Comparison of ENCODE assay signal across 13 mouse cellular contexts in genomic region chr10:23711416-23712171, GRCm38 (mm10).
DNase-seq lines count a peak whose midpoint lies in the region; ATAC-seq and TF ChIP-seq lines count a peak whose summit lies in the region.
"Had no signal": no experiment of that assay in that cellular context is flagged by ENCODE, and none has a peak within 500 bp of the region (broad histone marks: within the 10 kb centered on the region; RNA-seq: fewer than 3 reads in every experiment).

No protein-coding gene starts in this region.

- TF ChIP-seq EP300 in lung, postnatal 0 days (IDR thresholded peaks at IDR 0.05) = no peak

- no peaks in the 10 kb centered on the region for H3K27me3 ChIP-seq in lung, embryonic 14.5 days (ENCODE audit: insufficient read depth, low read length)
- H3K27me3 ChIP-seq in limb, embryonic 11.5 days (ENCODE audit: control insufficient read depth, insufficient read depth, low read length) = no peaks in the 10 kb centered on the region
- H3K27me3 ChIP-seq in stomach, embryonic 16.5 days (ENCODE audit: control insufficient read depth, insufficient read depth, low read length) = no peaks in the 10 kb centered on the region
- no peaks in the 10 kb centered on the region for H3K27me3 ChIP-seq in lung, postnatal 0 days (replicated peaks; ENCODE audit: insufficient read depth, low read length)

- no peak for TF ChIP-seq POLR2A in lung, adult 2 months (IDR thresholded peaks at IDR 0.05; ENCODE audit: borderline replicate concordance, extremely low read depth, low read depth, low read length)

- 27% methylated on average over 6 of the region's 6 CpGs for WGBS in lung, embryonic 14.5 days
- WGBS in lung, adult 2 months = 42% methylated on average over 6 of the region's 6 CpGs
- 15% methylated on average over 6 of the region's 6 CpGs for WGBS in limb, embryonic 11.5 days
- 32% methylated on average over 6 of the region's 6 CpGs for WGBS in stomach, embryonic 16.5 days
- WGBS in lung, postnatal 0 days = 29% methylated on average over 6 of the region's 6 CpGs

- ATAC-seq in lung, embryonic 14.5 days (ENCODE audit: insufficient read depth) = peak; percentile 38; the same call in 1 of the 2 replicates
- ATAC-seq in limb, embryonic 11.5 days (ENCODE audit: insufficient number of reproducible peaks, low FRiP score, low TSS enrichment, low read depth) = 0 out of 2 replicates have a peak, but pooled peaks have one; percentile 58
- ATAC-seq in stomach, embryonic 16.5 days (ENCODE audit: insufficient read depth, low FRiP score) = no peak
- no peak for ATAC-seq in lung, postnatal 0 days
- ATAC-seq: activated CD4-positive, CD25-positive, alpha-beta regulatory T cell, adult 4 months; forebrain, postnatal 0 days had no signal

- H3K4me1 ChIP-seq in lung, embryonic 14.5 days (ENCODE audit: insufficient read depth) = peaks cover 5% of the 10 kb centered on the region
- no peaks in the 10 kb centered on the region for H3K4me1 ChIP-seq in lung, adult 2 months (ENCODE audit: control insufficient read depth, insufficient read depth, low read length)
- peaks cover 16% of the 10 kb centered on the region; the same call in 1 of the 2 replicates for H3K4me1 ChIP-seq in limb, embryonic 11.5 days (ENCODE audit: control insufficient read depth, insufficient read depth, low read length)
- H3K4me1 ChIP-seq in stomach, embryonic 16.5 days (ENCODE audit: control insufficient read depth, insufficient read depth, low read length) = peaks cover 13% of the 10 kb centered on the region
- no peaks in the 10 kb centered on the region for H3K4me1 ChIP-seq in lung, postnatal 0 days (ENCODE audit: insufficient read depth, low read depth, low read length)
- H3K4me1 ChIP-seq: heart, embryonic 10.5 days had no signal

- H3K9ac ChIP-seq in lung, embryonic 14.5 days = no peak overlapping the region
- H3K9ac ChIP-seq in limb, embryonic 11.5 days (ENCODE audit: low read length) = no peak overlapping the region
- no peak overlapping the region for H3K9ac ChIP-seq in stomach, embryonic 16.5 days (ENCODE audit: low read length)
- H3K9ac ChIP-seq in lung, postnatal 0 days (replicated peaks; ENCODE audit: low read depth) = no peak overlapping the region
- H3K9ac ChIP-seq: forebrain, postnatal 0 days had no signal

- no peak overlapping the region for H3K4me3 ChIP-seq in lung, embryonic 14.5 days (ENCODE audit: low read depth, low read length)
- H3K4me3 ChIP-seq in lung, adult 2 months (replicated peaks; ENCODE audit: extremely low read depth, low read depth, low read length) = no peak overlapping the region
- no peak overlapping the region for H3K4me3 ChIP-seq in limb, embryonic 11.5 days (ENCODE audit: low read depth, low read length)
- no peak overlapping the region for H3K4me3 ChIP-seq in stomach, embryonic 16.5 days (replicated peaks; ENCODE audit: low read length)
- H3K4me3 ChIP-seq in lung, postnatal 0 days (ENCODE audit: low read depth, low read length) = no peak overlapping the region
- H3K4me3 ChIP-seq: heart, embryonic 10.5 days had no signal

- 0 out of 2 replicates have a peak overlapping the region, but pooled peaks have one; percentile 4 for H3K4me2 ChIP-seq in lung, embryonic 14.5 days
- no peak overlapping the region; the same call in 1 of the 2 replicates for H3K4me2 ChIP-seq in limb, embryonic 11.5 days (ENCODE audit: low read depth, severe bottlenecking)
- peak overlapping the region; percentile 2; the same call in 1 of the 2 replicates for H3K4me2 ChIP-seq in stomach, embryonic 16.5 days (ENCODE audit: low read depth, low read length)
- H3K4me2 ChIP-seq in lung, postnatal 0 days (replicated peaks; ENCODE audit: low read depth, low read length) = no peak overlapping the region

- peak; percentile 8 to 24 for DNase-seq in cerebellum, postnatal 14 days
- no peak for DNase-seq in cerebellum, adult 18-20 months
- peak; percentile 19 for DNase-seq in lung, embryonic 14.5 days
- no peak for DNase-seq in lung, adult 2 months
- peak; percentile 55 for DNase-seq in limb, embryonic 11.5 days (ENCODE audit: low spot score)
- DNase-seq in left cerebral cortex, adult 18-20 months (ENCODE audit: low spot score in 2 of 2) = no peak
- no peak for DNase-seq in lung, postnatal 0 days (ENCODE audit: low spot score)
- DNase-seq: forebrain, postnatal 0 days; kidney, postnatal 10 days; lung, postnatal 14 days had no signal

- H3K9me3 ChIP-seq in lung, embryonic 14.5 days (ENCODE audit: low read depth, low read length) = no peaks in the 10 kb centered on the region
- no peaks in the 10 kb centered on the region for H3K9me3 ChIP-seq in limb, embryonic 11.5 days (ENCODE audit: control insufficient read depth, low read length)
- H3K9me3 ChIP-seq in stomach, embryonic 16.5 days (replicated peaks; ENCODE audit: control insufficient read depth, low read length) = 0 out of 2 replicates have a peak, but pooled peaks cover 3% of the 10 kb centered on the region
- H3K9me3 ChIP-seq in lung, postnatal 0 days (ENCODE audit: low read length) = no peaks in the 10 kb centered on the region
- H3K9me3 ChIP-seq: heart, embryonic 10.5 days had no signal

- no peak for TF ChIP-seq CTCF in lung, embryonic 14.5 days (IDR thresholded peaks at IDR 0.05; ENCODE audit: low read depth)
- no peak for TF ChIP-seq CTCF in lung, adult 2 months (IDR thresholded peaks at IDR 0.05; ENCODE audit: insufficient read depth, low read length)
- no peak for TF ChIP-seq CTCF in lung, postnatal 0 days (IDR thresholded peaks at IDR 0.05)

- no peak overlapping the region for H3K27ac ChIP-seq in lung, embryonic 14.5 days (ENCODE audit: low read depth)
- H3K27ac ChIP-seq in limb, embryonic 11.5 days (replicated peaks; ENCODE audit: low read depth, low read length) = peak overlapping the region; percentile 65
- no peak overlapping the region for H3K27ac ChIP-seq in stomach, embryonic 16.5 days (ENCODE audit: low read length)
- no peak overlapping the region for H3K27ac ChIP-seq in lung, postnatal 0 days (ENCODE audit: low read length)
- H3K27ac ChIP-seq: heart, embryonic 10.5 days had no signal

- H3K36me3 ChIP-seq in lung, embryonic 14.5 days (ENCODE audit: insufficient read depth) = no peaks in the 10 kb centered on the region
- no peaks in the 10 kb centered on the region for H3K36me3 ChIP-seq in limb, embryonic 11.5 days (ENCODE audit: control insufficient read depth, insufficient read depth, low read length)
- H3K36me3 ChIP-seq in stomach, embryonic 16.5 days (ENCODE audit: control insufficient read depth, insufficient read depth, low read length) = no peaks in the 10 kb centered on the region
- H3K36me3 ChIP-seq in lung, postnatal 0 days (ENCODE audit: insufficient read depth, low read length) = no peaks in the 10 kb centered on the region
- H3K36me3 ChIP-seq: heart, embryonic 10.5 days had no signal

Comparison
In these comparisons a context has a peak if more than half of its experiments do, and no peak if none do; other contexts are left out.
1. DNase-seq: peak in cerebellum, postnatal 14 days (2 of 2), lung, embryonic 14.5 days (single experiment) and limb, embryonic 11.5 days (single experiment); none in cerebellum, adult 18-20 months (0 of 2), lung, adult 2 months (single experiment), left cerebral cortex, adult 18-20 months (0 of 2) and lung, postnatal 0 days (single experiment).
2. ATAC-seq: peak in lung, embryonic 14.5 days (single experiment) and limb, embryonic 11.5 days (single experiment); none in stomach, embryonic 16.5 days (single experiment) and lung, postnatal 0 days (single experiment).
3. H3K4me2 ChIP-seq: peak in lung, embryonic 14.5 days (single experiment) and stomach, embryonic 16.5 days (single experiment); none in limb, embryonic 11.5 days (single experiment) and lung, postnatal 0 days (single experiment).